Comparison of ENCODE assay signal across 12 mouse cellular contexts in the genomic region with DNA sequence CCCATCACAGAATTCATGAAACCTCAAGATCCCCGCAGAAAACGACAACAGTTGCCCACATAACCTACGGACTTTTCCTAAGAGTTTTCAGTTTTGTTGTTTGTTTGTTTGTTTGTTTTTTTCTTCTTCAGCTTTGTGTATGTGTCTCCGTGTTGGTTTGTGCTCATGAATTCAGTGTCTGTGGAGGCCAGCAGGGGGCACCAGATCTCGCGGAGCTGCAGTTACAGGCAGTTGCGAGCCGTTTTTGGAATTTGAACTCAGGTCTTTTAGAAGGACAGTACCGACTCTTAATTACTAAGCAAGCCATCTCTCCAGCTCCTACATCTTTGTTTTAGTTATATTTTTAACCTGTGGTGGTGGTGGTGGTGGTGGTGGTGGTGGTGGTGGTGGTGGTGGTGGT. TPM values are rescaled to one million over a fixed set of nuclear protein-coding genes. Genes with fewer than 3 reads are reported as not detected.
DNase-seq lines count a peak whose midpoint lies in the region; ATAC-seq and TF ChIP-seq lines count a peak whose summit lies in the region.
"Had no signal": no experiment of that assay in that cellular context is flagged by ENCODE, and none has a peak within 500 bp of the region (broad histone marks: within the 10 kb centered on the region; RNA-seq: fewer than 3 reads in every experiment).

No protein-coding gene starts in this region.

- DNase-seq in cerebellum, adult 18-20 months, result peak; percentile 34 to 55
- no peak for DNase-seq in cerebellum, adult 9-10 months
- peak; percentile 46 for DNase-seq in kidney, postnatal 10 days
- no peak for DNase-seq in kidney, adult 9 months
- DNase-seq in testis, postnatal 14 days (ENCODE audit: low spot score), result no peak
- DNase-seq: adrenal gland, postnatal 10 days; heart, postnatal 10 days; kidney, adult 8-10 months had no signal

- H3K36me3 ChIP-seq in testis, adult 2 months (ENCODE audit: control insufficient read depth, insufficient read depth, low read length), result no peaks in the 10 kb centered on the region
- no peaks in the 10 kb centered on the region for H3K36me3 ChIP-seq in small intestine, adult 2 months (ENCODE audit: control insufficient read depth, insufficient read depth, low read length)
- H3K36me3 ChIP-seq: embryonic facial prominence, embryonic 13.5 days had no signal

- no peaks in the 10 kb centered on the region for H3K27me3 ChIP-seq in testis, adult 2 months (ENCODE audit: control insufficient read depth, insufficient read depth, low read length)
- no peaks in the 10 kb centered on the region for H3K27me3 ChIP-seq in small intestine, adult 2 months (ENCODE audit: control insufficient read depth, insufficient read depth, low read length)
- H3K27me3 ChIP-seq: embryonic facial prominence, embryonic 13.5 days had no signal

- no peak for ATAC-seq in monocyte, adult 5-6 weeks (replicated peaks; ENCODE audit: insufficient number of reproducible peaks, low FRiP score, low TSS enrichment, poor library complexity, severe bottlenecking)

- H3K27ac ChIP-seq in testis, adult 2 months (ENCODE audit: control insufficient read depth, insufficient read depth, low read depth, low read length), result peak overlapping the region; percentile 19; the same call in 1 of the 2 replicates
- H3K27ac ChIP-seq in small intestine, adult 2 months (ENCODE audit: insufficient read depth, low read depth, low read length), result no peak overlapping the region

- 54% methylated on average over 9 of the region's 9 CpGs for WGBS in small intestine, adult 2 months

- TF ChIP-seq CTCF in testis, adult 2 months (IDR thresholded peaks at IDR 0.05; ENCODE audit: control insufficient read depth, insufficient read depth, insufficient replicate concordance, low read depth, low read length), result peak; percentile 67; the same call in 1 of the 2 replicates
- TF ChIP-seq CTCF in small intestine, adult 2 months (IDR thresholded peaks at IDR 0.05; ENCODE audit: extremely low read depth, insufficient read length, insufficient replicate concordance, low read depth, low read length), result peak; percentile 50; the same call in 1 of the 2 replicates

- H3K4me3 ChIP-seq in testis, adult 2 months (ENCODE audit: control insufficient read depth, low read depth, low read length), result peak overlapping the region; percentile 70
- no peak overlapping the region for H3K4me3 ChIP-seq in small intestine, adult 2 months (ENCODE audit: low read depth, low read length)
- H3K4me3 ChIP-seq: embryonic facial prominence, embryonic 13.5 days had no signal

- TF ChIP-seq POLR2A in testis, adult 2 months (IDR thresholded peaks at IDR 0.05; ENCODE audit: control insufficient read depth, low read depth, low read length), result 0 out of 2 replicates have a peak, but pooled peaks have one; percentile 8
- no peak for TF ChIP-seq POLR2A in small intestine, adult 2 months (IDR thresholded peaks at IDR 0.05; ENCODE audit: low read depth, low read length)

- peaks cover 25% of the 10 kb centered on the region for H3K4me1 ChIP-seq in testis, adult 2 months (ENCODE audit: control insufficient read depth, insufficient read depth, low read length)
- peaks cover 21% of the 10 kb centered on the region for H3K4me1 ChIP-seq in small intestine, adult 2 months (ENCODE audit: control insufficient read depth, insufficient read depth, insufficient read length, low read length)

RNA-seq across cellular contexts. Expression of a gene that starts 7.4 kb away (rescaled TPM):
- 85.1 and 115 TPM in 2 replicates for polyA plus RNA-seq in testis, adult 2 months (2012; rRNA removed)
- polyA plus RNA-seq in small intestine, adult 2 months (2012; rRNA removed), result 56.0 and 78.3 TPM in 2 replicates
- total RNA-seq in monocyte, adult 5-6 weeks (2017), result 59.6 to 65.0 TPM (median 62.6 TPM) in 3 replicates

RNA-seq across cellular contexts. Expression of a gene that starts 28.8 kb away (rescaled TPM):
- polyA plus RNA-seq in testis, adult 2 months (2012; rRNA removed), result 7.2 and 9.1 TPM in 2 replicates
- polyA plus RNA-seq in small intestine, adult 2 months (2012; rRNA removed), result 0.89 and 1.0 TPM in 2 replicates
- not detected in 3 replicates for total RNA-seq in monocyte, adult 5-6 weeks (2017)

RNA-seq across cellular contexts. Expression of a gene that starts 30.6 kb away (rescaled TPM):
- polyA plus RNA-seq in testis, adult 2 months (2012; rRNA removed), result 15.7 and 21.1 TPM in 2 replicates
- polyA plus RNA-seq in small intestine, adult 2 months (2012; rRNA removed), result 16.9 and 26.5 TPM in 2 replicates
- total RNA-seq in monocyte, adult 5-6 weeks (2017), result 10.1 to 27.7 TPM (median 18.6 TPM) in 3 replicates

RNA-seq across cellular contexts. Expression of a gene that starts 46.2 kb away (rescaled TPM):
- polyA plus RNA-seq in testis, adult 2 months (2012; rRNA removed), result 11.2 and 12.1 TPM in 2 replicates
- 63.3 and 95.9 TPM in 2 replicates for polyA plus RNA-seq in small intestine, adult 2 months (2012; rRNA removed)
- 10.4 to 19.1 TPM (median 15.8 TPM) in 3 replicates for total RNA-seq in monocyte, adult 5-6 weeks (2017)

Comparison
In these comparisons a context has a peak if more than half of its experiments do, and no peak if none do; other contexts are left out.
1. DNase-seq: peak in cerebellum, adult 18-20 months (2 of 2) and kidney, postnatal 10 days (single experiment); none in cerebellum, adult 9-10 months (single experiment), kidney, adult 9 months (single experiment) and testis, postnatal 14 days (single experiment).